Mouse (Mus musculus) MEL (cell line): ENCODE measurements around the gene Gpd1.

Experiments used
- CTCF ChIP-seq, 3 experiments: IDR thresholded peaks in 2 of 3; conservative IDR thresholded peaks in 1 of 3; 2 replicates each; pipeline ENCODE4 v1.5.1; 2011 to 2012; ENCODE audit warnings: low read length in 3 of 3, low read depth in 2 of 3, mild to moderate bottlenecking in 2 of 3, improper control_type of control experiment in 1 of 3, inconsistent platforms in 1 of 3, mixed read lengths in 1 of 3, moderate library complexity in 1 of 3; ENCODE audit not compliant: control insufficient read depth in 1 of 3, insufficient read depth in 1 of 3, poor library complexity in 1 of 3, severe bottlenecking in 1 of 3
- E2F4 ChIP-seq: IDR thresholded peaks from 2 replicates; pipeline ENCODE4 v1.6.1; 2011; ENCODE audit warnings: low read depth, low read length, improper control_type of control experiment, borderline replicate concordance
- EP300 ChIP-seq, 2 experiments: IDR thresholded peaks; 2 replicates each; pipeline ENCODE4 v1.6.1; 2011; ENCODE audit warnings: improper control_type of control experiment in 2 of 2, low read length in 2 of 2, low read depth in 1 of 2, mild to moderate bottlenecking in 1 of 2
- HCFC1 ChIP-seq: IDR thresholded peaks from 2 replicates; pipeline ENCODE4 v1.6.1; 2012; ENCODE audit warnings: low read depth, mild to moderate bottlenecking, inconsistent platforms, low read length, improper control_type of control experiment, moderate library complexity
- MAX ChIP-seq: IDR thresholded peaks from 2 replicates; pipeline ENCODE4 v1.6.1; 2011; ENCODE audit warnings: low read length, improper control_type of control experiment
- POLR2A ChIP-seq, 2 experiments: IDR thresholded peaks; 2 replicates each; pipeline ENCODE4 v1.6.1; 2011 to 2012; ENCODE audit warnings: low read length in 2 of 2, mild to moderate bottlenecking in 2 of 2, control low read depth in 1 of 2, improper control_type of control experiment in 1 of 2, low read depth in 1 of 2, moderate library complexity in 1 of 2; ENCODE audit not compliant: control insufficient read depth in 1 of 2, insufficient read depth in 1 of 2, poor library complexity in 1 of 2
- ZC3H11A ChIP-seq: IDR thresholded peaks from 2 replicates; pipeline ENCODE4 v1.6.1; 2012; ENCODE audit warnings: low read depth, mild to moderate bottlenecking, inconsistent platforms, low read length, improper control_type of control experiment
- ZMIZ1 ChIP-seq: IDR thresholded peaks from 2 replicates; pipeline ENCODE4 v1.6.1; 2012; ENCODE audit warnings: low read depth, mild to moderate bottlenecking, inconsistent platforms, low read length, improper control_type of control experiment, moderate library complexity

GRCm38 (mm10) chr15:99691976-99692375 lies 25.3 kb upstream of the Gpd1 start:
- no peak for TF ChIP-seq CTCF (IDR thresholded peaks at IDR 0.05 in 2 of 3, conservative IDR thresholded peaks at IDR 0.05 in 1 of 3; ENCODE audit: control insufficient read depth in 1 of 3, insufficient read depth in 1 of 3, low read depth in 2 of 3, low read length in 3 of 3, poor library complexity in 1 of 3, severe bottlenecking in 1 of 3)
- no peak for TF ChIP-seq ZMIZ1
- no peak for TF ChIP-seq HCFC1
- no peak for TF ChIP-seq EP300 (IDR thresholded peaks at IDR 0.05; ENCODE audit: low read depth in 1 of 2, low read length in 2 of 2)
- no peak for TF ChIP-seq POLR2A (IDR thresholded peaks at IDR 0.05; ENCODE audit: control insufficient read depth in 1 of 2, insufficient read depth in 1 of 2, low read depth in 1 of 2, low read length in 2 of 2, poor library complexity in 1 of 2)
- TF ChIP-seq MAX, result no peak
- TF ChIP-seq ZC3H11A, result no peak
- TF ChIP-seq E2F4, result no peak
